Mouse (Mus musculus): ENCODE data around the gene Rpl10l. TPM values are rescaled to one million over a fixed set of nuclear protein-coding genes. Genes with fewer than 3 reads are reported as not detected.

The Rpl10l gene
- not detected for total RNA-seq (2021)

- intact Hi-C loops (cut with DNase I), result no loop called here
- DNase-seq, result no peak
Observed at GRCm38 (mm10) chr12:66283991-66284622, at the start of gene Rpl10l. Rpl10l (minus strand) TSS chr12:66284401.

- intact Hi-C loops (cut with DNase I), result no loop called here
- no peak for DNase-seq
Observed at GRCm38 (mm10) chr12:66275890-66276289, 8.3 kb downstream of the Rpl10l start.

GRCm38 (mm10) chr12:66245461-66246099 is 38.6 kb downstream of the Rpl10l start:
- no peak for DNase-seq
- intact Hi-C loops (cut with DNase I), result no loop called here

GRCm38 (mm10) chr12:66234158-66234557 is 50.0 kb downstream of the Rpl10l start:
- DNase-seq, result no peak
- intact Hi-C loops (cut with DNase I), result no loop called here

Measured in left cerebral cortex, postnatal 4 days (tissue).